Mouse (Mus musculus): ENCODE results near the gene AF366264. TPM values are rescaled to one million over a fixed set of nuclear protein-coding genes. Genes with fewer than 3 reads are reported as not detected.
"Not testable (repeated sequence)": the region's sequence is repeated elsewhere in the genome, so short reads cannot be mapped to it uniquely, and the experiment has no call there.

Gene AF366264
- not detected in 2 replicates for polyA plus RNA-seq (2015; fragmentation: Nextera tagmentation; extraction: Ambion mirVana)

GRCm38 (mm10) chr8:13838289-13838688 lies at the start of gene AF366264:
TSS of gene AF366264 (minus strand) at chr8:13838389.
- H3K9ac ChIP-seq (ENCODE audit: low read length); H3K9me3 ChIP-seq (replicated peaks; ENCODE audit: control insufficient read depth, low read length); H3K4me3 ChIP-seq (replicated peaks; ENCODE audit: low read length); H3K27me3 ChIP-seq (ENCODE audit: control insufficient read depth, insufficient read depth, low read length); H3K36me3 ChIP-seq (ENCODE audit: control insufficient read depth, insufficient read depth, low read length); ATAC-seq (ENCODE audit: insufficient read depth, low FRiP score); H3K27ac ChIP-seq (ENCODE audit: low read length); H3K4me2 ChIP-seq (ENCODE audit: low read depth, low read length); H3K4me1 ChIP-seq (ENCODE audit: control insufficient read depth, insufficient read depth, low read length): not testable (repeated sequence)
- WGBS: 86% methylated on average over 5 of the region's 5 CpGs

- not testable (repeated sequence) for H3K9me3 ChIP-seq (replicated peaks; ENCODE audit: control insufficient read depth, low read length); H3K27me3 ChIP-seq (ENCODE audit: control insufficient read depth, insufficient read depth, low read length); ATAC-seq (ENCODE audit: insufficient read depth, low FRiP score); H3K4me3 ChIP-seq (replicated peaks; ENCODE audit: low read length); H3K27ac ChIP-seq (ENCODE audit: low read length); H3K4me1 ChIP-seq (ENCODE audit: control insufficient read depth, insufficient read depth, low read length); H3K9ac ChIP-seq (ENCODE audit: low read length); H3K4me2 ChIP-seq (ENCODE audit: low read depth, low read length); H3K36me3 ChIP-seq (ENCODE audit: control insufficient read depth, insufficient read depth, low read length)
- 75% methylated on average over 1 of the region's 1 CpGs for WGBS
Measured at GRCm38 (mm10) chr8:13843286-13843685, 5.1 kb upstream of the AF366264 start.

GRCm38 (mm10) chr8:13828598-13829172 lies 9.5 kb downstream of the AF366264 start:
- H3K9ac ChIP-seq (ENCODE audit: low read length): no peak overlapping the region
- no peaks in the 10 kb centered on the region for H3K27me3 ChIP-seq (ENCODE audit: control insufficient read depth, insufficient read depth, low read length)
- no peaks in the 10 kb centered on the region for H3K4me1 ChIP-seq (ENCODE audit: control insufficient read depth, insufficient read depth, low read length)
- no peaks in the 10 kb centered on the region for H3K9me3 ChIP-seq (replicated peaks; ENCODE audit: control insufficient read depth, low read length)
- no peak overlapping the region for H3K4me2 ChIP-seq (ENCODE audit: low read depth, low read length)
- 67% methylated on average over 7 of the region's 7 CpGs for WGBS
- H3K4me3 ChIP-seq (replicated peaks; ENCODE audit: low read length): no peak overlapping the region
- ATAC-seq (ENCODE audit: insufficient read depth, low FRiP score): no peak
- H3K27ac ChIP-seq (ENCODE audit: low read length): no peak overlapping the region
- no peaks in the 10 kb centered on the region for H3K36me3 ChIP-seq (ENCODE audit: control insufficient read depth, insufficient read depth, low read length)

- Histone ChIP-seq H3K9ac (ENCODE audit: low read length) (no peak overlapping the region), H3K9me3 (replicated peaks; ENCODE audit: control insufficient read depth, low read length) (no peaks in the 10 kb centered on the region), H3K36me3 (ENCODE audit: control insufficient read depth, insufficient read depth, low read length) (peaks cover 15% of the 10 kb centered on the region; the same call in 1 of the 2 replicates), H3K4me3 (replicated peaks; ENCODE audit: low read length) (no peak overlapping the region), H3K27ac (ENCODE audit: low read length) (no peak overlapping the region), H3K27me3 (ENCODE audit: control insufficient read depth, insufficient read depth, low read length) (no peaks in the 10 kb centered on the region), H3K4me1 (ENCODE audit: control insufficient read depth, insufficient read depth, low read length) (no peaks in the 10 kb centered on the region), H3K4me2 (ENCODE audit: low read depth, low read length) (no peak overlapping the region)
- ATAC-seq (ENCODE audit: insufficient read depth, low FRiP score): no peak
- 89% methylated on average over 5 of the region's 5 CpGs for WGBS
Measured at GRCm38 (mm10) chr8:13799566-13799965, 38.6 kb downstream of the AF366264 start.

GRCm38 (mm10) chr8:13797676-13798075 lies 40.5 kb downstream of the AF366264 start:
- ATAC-seq (ENCODE audit: insufficient read depth, low FRiP score): peak; percentile 64; the same call in 1 of the 2 replicates
- WGBS: 72% methylated on average over 5 of the region's 5 CpGs
- Histone ChIP-seq H3K4me2 (ENCODE audit: low read depth, low read length) (no peak overlapping the region), H3K27ac (ENCODE audit: low read length) (no peak overlapping the region), H3K27me3 (ENCODE audit: control insufficient read depth, insufficient read depth, low read length) (no peaks in the 10 kb centered on the region), H3K4me1 (ENCODE audit: control insufficient read depth, insufficient read depth, low read length) (no peaks in the 10 kb centered on the region), H3K4me3 (replicated peaks; ENCODE audit: low read length) (no peak overlapping the region), H3K9ac (ENCODE audit: low read length) (no peak overlapping the region), H3K36me3 (ENCODE audit: control insufficient read depth, insufficient read depth, low read length) (peaks cover 19% of the 10 kb centered on the region), H3K9me3 (replicated peaks; ENCODE audit: control insufficient read depth, low read length) (no peaks in the 10 kb centered on the region)

- no peak overlapping the region for H3K9ac ChIP-seq (ENCODE audit: low read length)
- no peak overlapping the region for H3K27ac ChIP-seq (ENCODE audit: low read length)
- no peaks in the 10 kb centered on the region for H3K4me1 ChIP-seq (ENCODE audit: control insufficient read depth, insufficient read depth, low read length)
- no peaks in the 10 kb centered on the region for H3K27me3 ChIP-seq (ENCODE audit: control insufficient read depth, insufficient read depth, low read length)
- 93% methylated on average over 11 of the region's 11 CpGs for WGBS
- no peak overlapping the region for H3K4me3 ChIP-seq (replicated peaks; ENCODE audit: low read length)
- H3K9me3 ChIP-seq (replicated peaks; ENCODE audit: control insufficient read depth, low read length): no peaks in the 10 kb centered on the region
- ATAC-seq (ENCODE audit: insufficient read depth, low FRiP score): no peak
- H3K4me2 ChIP-seq (ENCODE audit: low read depth, low read length): no peak overlapping the region
- peaks cover 21% of the 10 kb centered on the region for H3K36me3 ChIP-seq (ENCODE audit: control insufficient read depth, insufficient read depth, low read length)
Measured at GRCm38 (mm10) chr8:13793746-13794101, 44.5 kb downstream of the AF366264 start.

GRCm38 (mm10) chr8:13793097-13793745 lies 45.0 kb downstream of the AF366264 start:
- H3K4me1 ChIP-seq (ENCODE audit: control insufficient read depth, insufficient read depth, low read length): no peaks in the 10 kb centered on the region
- peaks cover 16% of the 10 kb centered on the region for H3K36me3 ChIP-seq (ENCODE audit: control insufficient read depth, insufficient read depth, low read length)
- no peaks in the 10 kb centered on the region for H3K27me3 ChIP-seq (ENCODE audit: control insufficient read depth, insufficient read depth, low read length)
- H3K27ac ChIP-seq (ENCODE audit: low read length): no peak overlapping the region
- ATAC-seq (ENCODE audit: insufficient read depth, low FRiP score): no peak
- no peaks in the 10 kb centered on the region for H3K9me3 ChIP-seq (replicated peaks; ENCODE audit: control insufficient read depth, low read length)
- H3K4me3 ChIP-seq (replicated peaks; ENCODE audit: low read length): no peak overlapping the region
- 87% methylated on average over 8 of the region's 8 CpGs for WGBS
- H3K4me2 ChIP-seq (ENCODE audit: low read depth, low read length): no peak overlapping the region
- no peak overlapping the region for H3K9ac ChIP-seq (ENCODE audit: low read length)

- H3K9me3 ChIP-seq (replicated peaks; ENCODE audit: control insufficient read depth, low read length): no peaks in the 10 kb centered on the region
- peaks cover 7% of the 10 kb centered on the region for H3K4me1 ChIP-seq (ENCODE audit: control insufficient read depth, insufficient read depth, low read length)
- WGBS: 93% methylated on average over 8 of the region's 8 CpGs
- H3K36me3 ChIP-seq (ENCODE audit: control insufficient read depth, insufficient read depth, low read length): peaks cover 10% of the 10 kb centered on the region; the same call in 1 of the 2 replicates
- H3K27me3 ChIP-seq (ENCODE audit: control insufficient read depth, insufficient read depth, low read length): no peaks in the 10 kb centered on the region
- no peak overlapping the region for H3K27ac ChIP-seq (ENCODE audit: low read length)
- no peak for ATAC-seq (ENCODE audit: insufficient read depth, low FRiP score)
- no peak overlapping the region for H3K4me2 ChIP-seq (ENCODE audit: low read depth, low read length)
- no peak overlapping the region for H3K9ac ChIP-seq (ENCODE audit: low read length)
- no peak overlapping the region for H3K4me3 ChIP-seq (replicated peaks; ENCODE audit: low read length)
Measured at GRCm38 (mm10) chr8:13789606-13790005, 48.6 kb downstream of the AF366264 start.

- Histone ChIP-seq H3K27me3 (ENCODE audit: control insufficient read depth, insufficient read depth, low read length) (no peaks in the 10 kb centered on the region), H3K9ac (ENCODE audit: low read length) (peak overlapping the region; percentile 99), H3K4me2 (ENCODE audit: low read depth, low read length) (peak overlapping the region; percentile 89), H3K27ac (ENCODE audit: low read length) (peak overlapping the region; percentile 98), H3K4me1 (ENCODE audit: control insufficient read depth, insufficient read depth, low read length) (peaks cover 12% of the 10 kb centered on the region), H3K4me3 (replicated peaks; ENCODE audit: low read length) (peak overlapping the region; percentile 81), H3K36me3 (ENCODE audit: control insufficient read depth, insufficient read depth, low read length) (peaks cover 10% of the 10 kb centered on the region; the same call in 1 of the 2 replicates), H3K9me3 (replicated peaks; ENCODE audit: control insufficient read depth, low read length) (no peaks in the 10 kb centered on the region)
- peak; percentile 96 for ATAC-seq (ENCODE audit: insufficient read depth, low FRiP score)
- WGBS: 0% methylated on average over 46 of the region's 47 CpGs
Measured at GRCm38 (mm10) chr8:13785764-13786299, 52.4 kb downstream of the AF366264 start.
